Mouse (Mus musculus) hindlimb bud, embryonic 11.5 days (tissue): ENCODE measurements around the gene Ttc28.

ENCODE experiments used
- DNase-seq: peaks from one replicate; pipeline ENCODE4 v3.0.0-alpha.2; 2012; ENCODE audit warnings: low read depth, low spot score; ENCODE audit errors: extremely low spot score

Ttc28 gene

DNA sequence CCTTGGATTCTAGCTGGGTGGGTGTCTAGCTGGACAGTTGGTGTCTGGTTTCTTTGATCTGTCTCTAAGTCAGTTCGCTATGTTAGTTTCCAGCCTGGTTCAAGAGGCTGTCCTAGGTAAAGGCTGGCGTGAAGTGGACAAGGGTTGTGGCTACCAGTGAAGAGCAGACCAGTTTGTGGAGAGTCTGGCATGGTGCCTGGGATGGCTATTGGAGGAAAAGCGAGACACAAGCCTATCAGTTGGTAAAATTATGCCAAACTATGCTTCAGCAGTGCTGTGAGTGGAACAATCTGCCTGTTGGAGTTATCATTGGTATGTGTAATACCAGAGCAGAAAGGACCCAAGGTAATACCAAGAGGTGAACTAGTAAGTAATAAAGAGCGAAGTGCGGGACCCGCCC is 166.8 kb downstream of the Ttc28 start:
- DNase-seq, result no peak

GRCm38 (mm10) chr5:111046841-111047476 is 167.4 kb downstream of the Ttc28 start:
- no peak for DNase-seq

DNA sequence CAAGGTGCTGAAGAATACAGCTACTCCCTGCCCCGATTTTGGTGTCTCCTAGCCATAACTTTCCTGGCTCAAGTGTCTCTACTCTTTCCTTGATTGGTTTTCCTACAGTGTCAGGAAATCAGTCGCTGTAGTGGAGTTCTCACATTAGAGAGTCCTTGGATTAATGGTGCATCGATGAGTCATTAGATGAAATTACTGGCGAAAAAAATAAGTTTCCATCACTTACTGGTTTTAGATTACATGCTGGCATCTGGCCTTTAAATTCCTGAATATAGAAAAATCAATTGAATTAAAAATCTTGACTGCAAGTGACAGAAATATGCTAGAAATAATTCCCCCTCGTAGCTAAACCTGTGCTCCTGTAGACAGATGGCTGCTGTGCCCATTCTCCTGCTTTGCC is 168.4 kb downstream of the Ttc28 start:
- no peak for DNase-seq

DNA sequence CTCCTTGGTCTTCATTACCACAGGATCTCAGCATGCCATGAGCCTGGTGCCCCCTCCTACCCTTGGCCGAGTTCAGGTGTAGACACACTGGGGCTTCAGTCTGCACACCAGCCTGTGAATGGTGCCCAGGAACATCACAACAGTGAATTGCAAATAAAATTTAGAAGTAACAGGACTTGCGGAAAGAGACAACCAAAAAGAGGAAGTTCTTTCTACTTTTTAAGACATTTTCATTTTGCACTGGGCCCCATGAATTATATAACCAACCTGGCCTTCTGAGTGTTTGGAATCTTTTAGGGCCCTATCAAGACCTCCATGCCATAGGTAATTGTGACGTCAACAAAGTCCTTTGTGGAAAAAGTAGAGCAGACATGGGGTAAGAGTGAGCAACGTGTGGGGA is 170.0 kb downstream of the Ttc28 start:
- DNase-seq, result no peak

DNA sequence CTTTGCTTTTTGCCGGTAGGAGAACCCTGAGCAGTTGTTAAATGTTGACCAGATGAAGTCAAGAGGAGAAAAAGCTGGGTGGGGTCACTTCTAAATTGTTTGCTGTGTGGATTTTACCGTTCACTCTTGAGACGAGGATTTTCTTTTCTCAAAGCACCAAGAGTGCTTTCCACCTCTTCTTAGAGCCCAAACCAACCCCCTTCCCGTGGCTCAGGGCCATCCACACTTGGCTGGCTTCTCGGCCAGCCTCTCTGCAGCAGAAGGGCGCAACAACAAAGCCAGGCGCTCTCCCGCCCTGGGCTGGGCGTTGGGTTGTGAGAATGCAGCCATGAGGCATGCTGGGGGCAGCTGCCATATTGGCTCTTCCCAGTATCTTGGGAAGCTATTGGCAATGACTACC is 170.5 kb downstream of the Ttc28 start:
- no peak for DNase-seq

DNA sequence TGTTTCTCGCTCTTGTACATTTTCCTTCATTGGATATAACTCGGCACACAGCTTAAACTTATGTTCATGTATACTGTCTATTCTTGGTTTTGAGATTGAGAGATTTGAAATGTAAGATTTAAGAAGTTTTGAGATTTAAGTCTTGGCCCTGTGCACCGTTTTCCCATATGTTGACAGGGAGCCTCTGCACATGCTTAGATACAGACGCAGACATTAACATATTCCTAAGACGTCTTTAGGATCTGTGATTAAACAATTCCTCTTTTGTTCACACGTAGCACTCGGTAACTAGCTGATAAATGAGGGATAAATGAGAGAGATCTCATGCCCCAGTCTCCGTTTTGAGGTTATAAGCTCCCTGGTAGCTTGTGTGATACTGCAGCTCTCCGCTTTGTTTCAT is 174.8 kb downstream of the Ttc28 start:
- DNase-seq, result no peak

- no peak for DNase-seq
Observed at GRCm38 (mm10) chr5:111054848-111055428, 175.3 kb downstream of the Ttc28 start.

GRCm38 (mm10) chr5:111055507-111055906 is 175.9 kb downstream of the Ttc28 start:
- DNase-seq, result no peak

- DNase-seq, result no peak
Observed at GRCm38 (mm10) chr5:111057084-111057483, 177.5 kb downstream of the Ttc28 start.

- DNase-seq, result no peak
Observed at GRCm38 (mm10) chr5:111058401-111059139, 179.0 kb downstream of the Ttc28 start.

DNA sequence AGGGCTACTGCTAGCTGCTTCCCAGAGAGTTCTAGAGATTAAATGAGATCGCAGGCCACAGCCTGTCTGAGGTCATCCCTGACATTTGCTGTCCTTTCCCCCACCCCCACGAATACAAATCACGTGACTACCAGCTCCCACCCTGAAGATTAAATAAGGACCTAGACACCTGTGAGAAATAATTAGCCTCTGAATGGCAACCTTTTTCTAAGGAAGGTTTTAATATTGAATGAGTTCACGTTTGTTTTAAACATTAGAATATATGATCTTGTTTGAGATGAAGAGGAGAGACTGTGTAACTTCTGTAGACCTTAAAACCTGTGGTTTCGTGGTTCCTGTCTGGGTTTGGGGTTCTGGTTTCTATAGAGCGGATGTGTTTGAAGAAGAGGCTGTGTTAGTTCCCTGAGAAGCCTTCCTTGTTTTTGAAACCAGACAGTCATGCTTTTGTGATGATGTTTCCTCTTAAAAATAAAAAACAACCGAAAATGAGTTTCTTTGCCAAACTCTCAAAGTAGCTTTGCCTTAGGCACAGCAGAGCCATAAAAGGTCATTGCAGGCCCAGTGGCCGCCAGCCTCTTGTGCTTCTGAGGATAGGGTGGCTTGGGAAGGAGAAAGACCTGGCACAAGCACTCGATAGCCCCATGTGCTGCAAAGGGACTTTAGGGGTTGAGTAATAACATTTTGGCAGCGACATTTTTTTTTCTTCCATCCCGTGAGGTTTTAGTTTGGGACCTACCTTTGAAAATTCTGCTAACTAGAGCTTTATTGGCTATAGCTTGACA is 179.7 kb downstream of the Ttc28 start:
- no peak for DNase-seq

GRCm38 (mm10) chr5:111060246-111060745 is 180.7 kb downstream of the Ttc28 start:
- DNase-seq, result no peak

GRCm38 (mm10) chr5:111063155-111063554 is 183.6 kb downstream of the Ttc28 start:
- no peak for DNase-seq

GRCm38 (mm10) chr5:111063991-111064390 is 184.4 kb downstream of the Ttc28 start:
- DNase-seq, result no peak

DNA sequence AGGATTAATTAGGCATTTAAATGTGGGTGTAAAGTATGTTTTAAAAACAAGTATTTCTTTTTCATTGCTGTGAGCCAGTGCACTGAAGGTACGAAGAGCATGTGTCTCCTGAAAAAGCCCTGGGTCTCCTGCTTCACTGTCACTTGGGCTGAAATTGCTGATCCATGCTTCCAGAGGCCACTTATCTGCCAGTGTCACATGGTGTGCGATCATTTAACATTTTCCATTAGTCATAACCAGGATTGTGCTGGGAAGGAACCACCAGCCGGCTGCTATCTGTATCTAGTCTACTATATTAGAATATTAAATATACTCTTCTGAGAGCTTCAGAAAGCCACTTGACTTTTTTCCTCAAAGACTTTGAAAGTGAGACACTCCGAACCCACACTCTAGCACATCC is 186.2 kb downstream of the Ttc28 start:
- no peak for DNase-seq

GRCm38 (mm10) chr5:111069503-111069902 is 189.9 kb downstream of the Ttc28 start:
- no peak for DNase-seq

DNA sequence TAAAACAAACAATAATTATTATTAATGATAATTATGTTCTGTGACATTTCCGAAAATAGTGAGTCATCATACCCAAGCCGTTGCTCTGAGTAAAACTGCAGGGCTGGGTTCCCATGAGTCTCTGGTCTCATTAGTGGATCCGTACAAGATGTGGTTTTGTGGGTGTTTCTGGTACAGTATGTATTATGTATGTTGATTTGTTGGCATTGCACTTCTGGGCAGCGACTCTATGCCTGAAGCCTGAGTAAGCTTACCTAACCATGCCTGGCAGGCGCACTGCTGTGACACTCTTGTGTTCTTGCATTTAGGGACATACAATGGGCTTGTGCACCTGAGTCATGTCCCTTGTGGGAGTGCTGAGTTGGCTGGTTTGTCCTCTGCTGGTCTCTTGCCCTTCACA is 190.3 kb downstream of the Ttc28 start:
- DNase-seq, result no peak

DNA sequence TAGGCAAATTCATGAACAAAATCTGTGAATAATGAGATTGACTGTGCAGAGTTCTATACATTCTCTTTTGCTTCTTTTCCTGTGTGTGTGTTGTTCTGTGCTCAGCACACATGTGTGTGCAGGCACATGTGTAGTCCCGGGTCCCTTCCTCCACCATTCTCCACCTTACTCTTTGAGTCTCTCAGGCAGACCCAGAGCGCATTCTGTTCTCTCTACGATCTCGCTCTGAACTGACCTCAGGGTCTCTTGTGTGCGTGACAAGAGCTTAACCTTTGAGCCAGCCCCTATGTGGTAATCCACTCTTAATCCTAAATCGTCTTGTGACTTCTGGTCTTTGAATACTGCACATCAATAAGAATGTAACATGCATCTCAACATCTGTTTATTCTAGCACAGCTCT is 190.8 kb downstream of the Ttc28 start:
- DNase-seq, result no peak

GRCm38 (mm10) chr5:111073316-111073736 is 193.7 kb downstream of the Ttc28 start:
- DNase-seq, result no peak

DNA sequence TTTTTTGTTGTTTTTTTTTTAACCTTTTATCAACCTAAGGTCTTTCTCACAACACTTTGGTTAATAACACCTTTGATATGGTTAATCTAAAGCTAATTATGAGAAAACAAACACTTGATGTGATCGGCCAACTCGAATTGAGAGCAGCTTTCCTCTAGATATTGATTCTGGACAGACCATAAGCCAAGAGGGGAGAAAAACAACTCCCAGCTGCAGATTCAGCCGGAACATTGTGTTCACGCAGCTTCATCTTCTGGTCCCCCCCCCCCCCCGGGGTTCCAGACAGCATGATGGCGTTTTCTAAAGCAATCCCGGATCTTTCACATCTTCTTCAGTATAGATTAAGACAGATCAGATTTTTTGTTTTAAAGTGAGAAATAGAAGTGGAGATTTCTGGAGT is 194.4 kb downstream of the Ttc28 start:
- no peak for DNase-seq

GRCm38 (mm10) chr5:111075841-111076240 is 196.2 kb downstream of the Ttc28 start:
- DNase-seq, result no peak
